Mouse (Mus musculus): ENCODE measurements around the gene Smim11.

DNA sequence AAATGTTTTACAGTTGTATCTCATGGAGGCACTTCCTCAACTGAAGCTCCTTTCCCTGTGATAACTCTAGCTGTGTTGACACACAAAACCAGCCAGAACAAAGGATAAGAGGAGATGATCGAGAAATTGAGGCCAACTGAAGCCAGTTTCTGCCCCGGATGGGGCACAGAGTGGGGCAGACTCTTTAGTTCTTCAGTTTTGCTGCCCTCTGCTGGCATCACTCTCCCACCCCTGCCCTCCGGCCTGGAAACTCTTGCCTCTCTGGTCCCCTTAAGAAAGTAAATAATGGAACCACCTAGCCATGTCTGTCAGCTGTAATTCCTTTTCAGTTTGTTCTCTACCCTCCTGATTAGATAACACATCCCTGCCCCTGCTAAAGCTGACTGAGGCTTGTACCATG, 6.9 kb downstream of the Smim11 start:
- TF ChIP-seq CTCF (IDR thresholded peaks at IDR 0.05; ENCODE audit: borderline replicate concordance, extremely low read depth, insufficient read depth, insufficient read length) (no peak), POLR2A (IDR thresholded peaks at IDR 0.05; ENCODE audit: borderline replicate concordance, extremely low read depth, insufficient read depth, insufficient read length, poor library complexity, severe bottlenecking) (no peak)
